Mouse (Mus musculus) stomach, embryonic 15.5 days (tissue): Measurements from ENCODE around the gene Kctd11. TPM values are rescaled to one million over a fixed set of nuclear protein-coding genes. Genes with fewer than 3 reads are reported as not detected.
"Not testable (repeated sequence)": the region's sequence is repeated elsewhere in the genome, so short reads cannot be mapped to it uniquely, and the experiment has no call there.

Experiments
- ATAC-seq: fragments of 200-750 bp; cut with Nextera tagmentation; 2 replicates; pipeline ENCODE4 v1.8.0; 2017; ENCODE audit warnings: low read depth, moderate number of reproducible peaks, moderate TSS enrichment; ENCODE audit not compliant: insufficient read depth, low FRiP score
- H3K27ac ChIP-seq: fragments of 300-500 bp; sonication (generic); 2 replicates; pipeline ENCODE4 v1.5.1; 2015; ENCODE audit warnings: mild to moderate bottlenecking, inconsistent platforms
- H3K27me3 ChIP-seq: fragments of 300-500 bp; sonication (generic); replicated peaks from 2 replicates; pipeline ENCODE4 v1.6.1; 2015; ENCODE audit warnings: inconsistent platforms
- H3K36me3 ChIP-seq: fragments of 300-500 bp; sonication (generic); 2 replicates; pipeline ENCODE4 v1.6.1; 2015; ENCODE audit warnings: inconsistent platforms
- H3K4me1 ChIP-seq: fragments of 300-500 bp; sonication (generic); 2 replicates; pipeline ENCODE4 v1.6.1; 2015; ENCODE audit warnings: inconsistent platforms
- H3K4me2 ChIP-seq: fragments of 300-500 bp; sonication (generic); 2 replicates; pipeline ENCODE4 v1.6.1; 2015; ENCODE audit warnings: mild to moderate bottlenecking, inconsistent platforms
- H3K4me3 ChIP-seq: fragments of 300-500 bp; sonication (generic); replicated peaks from 2 replicates; pipeline ENCODE4 v1.5.1; 2015; ENCODE audit warnings: inconsistent platforms
- H3K9ac ChIP-seq: fragments of 300-500 bp; sonication (generic); 2 replicates; pipeline ENCODE4 v1.6.1; 2015; ENCODE audit warnings: inconsistent platforms
- H3K9me3 ChIP-seq: fragments of 300-500 bp; sonication (generic); 2 replicates; pipeline ENCODE4 v1.6.1; 2016; ENCODE audit warnings: inconsistent platforms
- WGBS: fragments of 180-500 bp; shearing (Covaris S2); methylation state at CpG from one replicate; pipeline ENCODE4 v1.1.7; 2015; 5-methylcytosine and 5-hydroxymethylcytosine counted together
- polyA plus RNA-seq: library from polyadenylated mRNA; unstranded; fragments of >200 nt; fragmentation: Nextera tagmentation; extraction: Ambion mirVana; gene quantifications from 2 replicates; pipeline ENCODE4 v1.2.1, GENCODE M21; 2015

Gene Kctd11
- polyA plus RNA-seq, 1 experiment from 2014 or later = 9.2 TPM

DNA sequence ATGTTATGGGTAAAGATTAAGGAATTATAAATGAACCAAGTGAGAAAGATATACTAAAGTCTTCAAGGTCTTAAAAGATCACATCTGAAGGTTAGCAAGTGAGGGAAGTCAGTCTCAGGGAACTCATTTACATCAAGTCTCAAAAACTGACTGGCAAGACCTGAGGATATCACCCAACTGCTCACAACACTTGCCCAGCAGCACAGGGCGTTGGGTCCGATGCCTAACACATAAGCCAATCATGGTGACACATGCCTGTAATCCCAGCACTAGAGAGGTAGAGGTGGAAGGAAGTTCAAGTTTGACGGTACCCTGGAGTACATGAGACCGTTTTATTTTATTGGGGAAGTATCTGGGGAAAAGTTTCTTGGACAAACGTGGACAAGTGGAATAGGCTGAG lies 36.9 kb upstream of the Kctd11 start:
- WGBS = 84% methylated on average over 5 of the region's 5 CpGs
- Histone ChIP-seq H3K9ac (no peak overlapping the region), H3K4me2 (no peak overlapping the region), H3K27me3 (no peaks in the 10 kb centered on the region), H3K36me3 (peaks cover 32% of the 10 kb centered on the region), H3K27ac (no peak overlapping the region), H3K9me3 (no peaks in the 10 kb centered on the region), H3K4me3 (no peak overlapping the region), H3K4me1 (peaks cover 32% of the 10 kb centered on the region)
- no peak for ATAC-seq

DNA sequence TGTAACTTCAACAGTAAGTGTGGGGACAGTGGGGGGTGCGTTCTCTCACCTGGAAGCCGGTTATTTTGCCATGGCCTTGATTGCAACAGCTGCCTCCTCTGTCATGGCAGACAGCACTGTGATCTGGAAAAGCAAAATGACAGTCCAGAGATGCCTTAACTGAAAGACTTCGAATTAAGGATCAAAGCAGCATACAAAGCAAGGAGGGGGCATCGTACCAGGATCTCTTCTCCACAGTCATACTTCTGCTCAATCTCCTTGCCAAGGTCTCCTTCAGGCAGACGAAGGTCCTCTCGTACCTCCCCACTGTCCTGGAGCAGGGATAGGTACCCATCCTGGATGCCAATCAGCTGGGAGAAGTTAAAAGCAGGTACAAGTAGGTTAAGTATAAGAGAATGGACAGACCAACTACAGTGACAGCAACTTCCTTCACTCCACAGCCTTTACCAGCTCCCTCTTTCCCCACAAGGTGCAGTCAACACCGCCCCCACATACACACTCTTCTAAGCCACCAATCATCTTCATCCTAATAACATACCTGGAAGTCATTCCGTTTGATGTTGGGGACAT lies 36.3 kb upstream of the Kctd11 start:
- WGBS = 80% methylated on average over 8 of the region's 8 CpGs
- Histone ChIP-seq H3K4me1 (peaks cover 30% of the 10 kb centered on the region), H3K27me3 (no peaks in the 10 kb centered on the region), H3K4me2 (no peak overlapping the region), H3K9ac (no peak overlapping the region), H3K9me3 (no peaks in the 10 kb centered on the region), H3K4me3 (no peak overlapping the region), H3K27ac (no peak overlapping the region), H3K36me3 (peaks cover 36% of the 10 kb centered on the region)
- ATAC-seq = no peak

GRCm38 (mm10) chr11:69916652-69917378 lies 35.6 kb upstream of the Kctd11 start:
- Histone ChIP-seq H3K4me1 (peaks cover 30% of the 10 kb centered on the region), H3K36me3 (peaks cover 42% of the 10 kb centered on the region)
- not testable (repeated sequence) for H3K9me3 ChIP-seq, H3K27me3 ChIP-seq, H3K27ac ChIP-seq, H3K4me3 ChIP-seq, H3K9ac ChIP-seq, ATAC-seq, H3K4me2 ChIP-seq
- 58% methylated on average over 7 of the region's 7 CpGs for WGBS

GRCm38 (mm10) chr11:69915667-69916627 lies 34.7 kb upstream of the Kctd11 start:
- H3K27me3 ChIP-seq = no peaks in the 10 kb centered on the region
- peak; percentile 16; the same call in 1 of the 2 replicates for ATAC-seq
- H3K4me1 ChIP-seq = peaks cover 30% of the 10 kb centered on the region
- whole genome bisulfite sequencing = 59% methylated on average over 5 of the region's 5 CpGs
- H3K4me3 ChIP-seq = 0 out of 2 replicates have a peak overlapping the region, but pooled peaks have one; percentile 7
- H3K9me3 ChIP-seq = no peaks in the 10 kb centered on the region
- H3K36me3 ChIP-seq = peaks cover 51% of the 10 kb centered on the region
- H3K4me2 ChIP-seq = peak overlapping the region; percentile 79; the same call in 1 of the 2 replicates
- H3K27ac ChIP-seq = no peak overlapping the region
- H3K9ac ChIP-seq = no peak overlapping the region

DNA sequence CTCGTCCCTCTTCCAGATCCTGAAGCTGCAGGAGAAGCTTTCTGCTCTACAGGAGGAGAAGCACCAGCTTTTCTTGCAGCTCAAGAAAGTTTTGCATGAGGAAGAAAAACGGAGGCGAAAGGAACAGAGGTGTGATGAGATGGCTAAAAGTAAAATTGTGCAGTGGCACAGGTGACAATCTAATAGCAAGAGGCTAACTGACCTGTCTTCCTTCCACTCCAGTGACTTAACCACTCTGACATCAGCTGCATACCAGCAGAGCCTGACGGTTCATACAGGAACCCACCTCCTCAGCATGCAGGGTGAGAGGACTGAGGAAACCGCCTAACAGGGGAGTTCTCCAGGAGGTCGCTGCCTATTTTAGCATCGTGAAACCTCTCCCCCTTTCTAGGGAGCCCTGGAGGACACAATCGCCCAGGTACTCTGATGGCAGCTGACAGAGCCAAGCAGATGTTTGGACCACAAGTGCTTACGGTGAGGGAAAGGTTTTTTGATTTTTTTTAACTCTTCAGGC lies 33.8 kb upstream of the Kctd11 start:
- Histone ChIP-seq H3K9me3 (no peaks in the 10 kb centered on the region), H3K4me2 (peak overlapping the region; percentile 79), H3K4me1 (peaks cover 30% of the 10 kb centered on the region), H3K4me3 (peak overlapping the region; percentile 69), H3K27ac (no peak overlapping the region), H3K27me3 (no peaks in the 10 kb centered on the region), H3K36me3 (peaks cover 60% of the 10 kb centered on the region), H3K9ac (peak overlapping the region; percentile 82; the same call in 1 of the 2 replicates)
- no peak for ATAC-seq
- 31% methylated on average over 9 of the region's 9 CpGs for WGBS

DNA sequence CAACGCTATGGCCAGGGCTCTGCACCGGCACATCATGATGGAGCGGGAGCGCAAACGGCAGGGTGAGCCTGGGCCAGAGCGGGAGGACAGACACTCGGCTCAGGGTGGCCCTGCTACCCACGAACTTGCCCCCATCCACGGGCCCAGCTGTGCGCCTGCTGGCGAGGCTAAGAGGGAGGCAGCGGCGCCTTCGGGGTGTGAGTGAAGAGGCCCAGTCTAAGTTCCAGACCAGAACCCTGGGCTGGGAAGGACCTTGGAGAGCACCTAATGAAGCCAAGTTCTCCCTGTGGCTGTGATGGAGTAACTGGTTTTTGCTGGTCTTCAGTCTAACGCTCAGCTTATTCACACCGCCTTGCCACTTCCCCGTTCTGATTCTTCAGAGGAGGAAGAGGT lies 33.2 kb upstream of the Kctd11 start:
- peaks cover 62% of the 10 kb centered on the region for H3K36me3 ChIP-seq
- H3K4me3 ChIP-seq = peak overlapping the region; percentile 69
- H3K4me2 ChIP-seq = peak overlapping the region; percentile 79
- 1% methylated on average over 17 of the region's 17 CpGs for WGBS
- H3K27ac ChIP-seq = peak overlapping the region; percentile 85
- H3K9me3 ChIP-seq = no peaks in the 10 kb centered on the region
- ATAC-seq = no peak; the same call in 1 of the 2 replicates
- no peaks in the 10 kb centered on the region for H3K27me3 ChIP-seq
- peak overlapping the region; percentile 82 for H3K9ac ChIP-seq
- peaks cover 26% of the 10 kb centered on the region for H3K4me1 ChIP-seq

GRCm38 (mm10) chr11:69913554-69914371 lies 32.6 kb upstream of the Kctd11 start, which contains the start of gene Gps2:
TSS of gene Gps2 (plus strand) at chr11:69913888.
- Histone ChIP-seq H3K27ac (peak within 1 kb of the TSS; percentile 85), H3K4me2 (peak within 1 kb of the TSS; percentile 79), H3K9me3 (no peaks in the 10 kb centered on the region), H3K9ac (peak within 1 kb of the TSS; percentile 82), H3K27me3 (no peaks in the 10 kb centered on the region), H3K4me3 (peak within 1 kb of the TSS; percentile 69), H3K36me3 (peaks cover 68% of the 10 kb centered on the region), H3K4me1 (peaks cover 20% of the 10 kb centered on the region)
- WGBS = 2% methylated on average over 61 of the region's 61 CpGs
- ATAC-seq = peak; percentile 80

GRCm38 (mm10) chr11:69912716-69913530 lies 31.7 kb upstream of the Kctd11 start:
- H3K27ac ChIP-seq = peak overlapping the region; percentile 16; the same call in 1 of the 2 replicates
- H3K36me3 ChIP-seq = peaks cover 69% of the 10 kb centered on the region
- no peak for ATAC-seq
- no peaks in the 10 kb centered on the region for H3K27me3 ChIP-seq
- H3K4me3 ChIP-seq = peak overlapping the region; percentile 69
- H3K4me1 ChIP-seq = peaks cover 20% of the 10 kb centered on the region
- H3K4me2 ChIP-seq = peak overlapping the region; percentile 79
- 76% methylated on average over 15 of the region's 15 CpGs for WGBS
- no peaks in the 10 kb centered on the region for H3K9me3 ChIP-seq
- H3K9ac ChIP-seq = no peak overlapping the region

DNA sequence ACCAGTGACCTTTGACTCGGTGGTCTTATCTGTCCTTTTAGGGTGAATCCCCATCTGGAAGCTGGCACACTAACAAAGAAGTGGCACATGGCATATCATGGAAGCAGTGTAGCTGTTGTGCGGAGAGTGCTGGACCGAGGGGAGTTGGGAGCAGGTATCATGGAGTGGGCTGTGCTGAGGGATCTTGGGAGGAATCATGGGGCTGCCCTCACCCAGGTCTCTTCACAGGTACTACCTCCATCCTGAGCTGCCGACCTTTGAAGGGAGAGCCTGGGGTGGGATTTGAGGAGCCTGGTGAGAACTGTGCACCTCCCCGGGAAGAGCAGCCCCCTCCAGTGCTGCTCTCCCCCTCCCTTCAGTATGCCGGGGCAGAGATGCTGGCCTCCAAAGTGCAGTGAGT lies 30.5 kb upstream of the Kctd11 start:
- Histone ChIP-seq H3K9ac (no peak overlapping the region), H3K4me3 (no peak overlapping the region), H3K36me3 (peaks cover 72% of the 10 kb centered on the region), H3K27ac (no peak overlapping the region), H3K4me1 (peaks cover 20% of the 10 kb centered on the region), H3K4me2 (no peak overlapping the region), H3K27me3 (no peaks in the 10 kb centered on the region), H3K9me3 (no peaks in the 10 kb centered on the region)
- no peak for ATAC-seq
- 91% methylated on average over 6 of the region's 6 CpGs for WGBS

DNA sequence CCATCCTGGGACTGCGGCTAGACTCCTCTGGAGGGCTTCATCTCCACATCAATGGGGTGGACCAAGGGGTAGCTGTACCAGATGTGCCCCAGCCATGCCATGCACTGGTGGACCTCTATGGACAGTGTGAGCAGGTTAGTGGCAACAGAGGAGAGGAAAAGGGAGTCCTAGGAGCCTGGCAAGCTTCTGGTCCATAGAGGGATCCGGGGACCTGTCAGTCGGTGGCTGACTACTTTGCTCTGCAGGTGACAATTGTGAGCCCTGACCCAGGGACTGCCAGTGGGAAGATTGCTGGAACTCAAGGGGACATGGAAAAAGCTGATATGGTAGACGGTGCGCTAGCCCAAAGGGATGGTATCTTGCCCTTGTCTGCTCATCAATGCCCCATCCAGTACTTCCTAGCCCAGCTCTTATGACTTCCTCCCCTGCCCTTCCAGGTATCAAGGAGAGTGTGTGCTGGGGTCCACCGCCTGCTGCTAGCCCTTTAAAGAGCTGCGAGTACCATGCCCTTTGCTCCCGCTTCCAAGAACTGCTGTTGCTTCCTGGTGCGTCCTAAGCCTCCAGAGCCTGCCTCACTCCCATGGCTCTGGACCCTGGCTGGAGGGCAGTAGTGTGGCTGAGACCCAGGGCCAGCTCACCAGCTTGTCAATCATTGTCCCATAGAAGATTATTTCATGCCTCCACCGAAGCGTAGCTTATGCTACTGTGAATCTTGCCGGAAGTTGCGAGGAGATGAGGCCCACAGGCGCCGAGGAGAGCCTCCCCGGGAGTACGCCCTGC lies 29.8 kb upstream of the Kctd11 start:
- ATAC-seq = no peak

More for the DNA sequence above, 29.8 kb upstream of the Kctd11 start:
- H3K36me3 ChIP-seq = peaks cover 74% of the 10 kb centered on the region
- H3K4me1 ChIP-seq = peaks cover 16% of the 10 kb centered on the region
- H3K27me3 ChIP-seq = no peaks in the 10 kb centered on the region
- H3K4me3 ChIP-seq = no peak overlapping the region
- H3K27ac ChIP-seq = no peak overlapping the region
- H3K9ac ChIP-seq = no peak overlapping the region
- H3K4me2 ChIP-seq = no peak overlapping the region
- H3K9me3 ChIP-seq = no peaks in the 10 kb centered on the region
- WGBS = 91% methylated on average over 17 of the region's 17 CpGs
